Mouse (Mus musculus) lung, postnatal 4 days (tissue): ENCODE measurements around the gene Adam1a.
A peak's percentile ranks its signal among the peaks of the same experiment; 100 is the strongest.

Experiments
- DNase-seq, 2 experiments: peaks; one replicate each; pipeline ENCODE4 v3.0.0; 2021

The Adam1a gene

GRCm38 (mm10) chr5:121544910-121545792, at the start of gene Adam1a, which contains the start of gene Gm42878:
TSS of gene Adam1a (minus strand) at chr5:121545482.
TSS of gene Gm42878 (minus strand) at chr5:121545482.
- DNase-seq: peak; percentile 60 to 69

GRCm38 (mm10) chr5:121594714-121595313, 49.5 kb upstream of the Adam1a start:
- no peak for DNase-seq

GRCm38 (mm10) chr5:121593451-121594401, 48.4 kb upstream of the Adam1a start, which contains the start of gene Aldh2:
TSS of gene Aldh2 (minus strand) at chr5:121593824.
- DNase-seq: peak; percentile 90 to 95

DNA sequence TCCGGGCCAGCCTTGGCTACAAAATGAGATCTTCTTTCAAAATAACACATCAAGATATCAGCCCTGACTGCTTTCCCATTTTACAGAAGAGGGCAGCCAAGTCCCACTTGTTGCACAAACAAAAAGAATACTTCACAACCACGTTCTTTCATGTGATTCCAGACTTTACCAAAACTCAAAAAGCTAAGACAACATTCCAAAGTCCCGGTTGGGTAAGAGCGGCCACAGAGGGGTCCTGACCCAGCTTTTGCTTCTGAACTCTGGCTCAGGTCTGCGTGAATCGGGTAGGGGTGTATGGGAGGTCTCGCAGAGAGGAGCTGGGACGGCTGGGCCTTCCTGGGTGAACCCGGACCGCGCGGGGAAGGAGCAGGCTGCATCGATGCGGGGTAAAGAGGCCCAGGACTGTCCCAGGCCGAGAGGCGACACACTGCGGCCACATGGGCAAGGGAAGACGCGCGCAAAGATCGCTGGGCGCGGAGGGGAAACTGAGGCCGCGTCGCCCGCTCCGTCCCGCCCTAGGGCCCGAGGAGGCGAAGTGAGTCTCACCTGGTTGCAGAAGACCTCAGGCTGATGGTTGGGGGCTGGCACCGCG, 47.6 kb upstream of the Adam1a start:
- no peak for DNase-seq

GRCm38 (mm10) chr5:121592064-121592815, 47.0 kb upstream of the Adam1a start:
- no peak for DNase-seq

GRCm38 (mm10) chr5:121591417-121592063, 46.3 kb upstream of the Adam1a start:
- peak in 1 of 2 experiments; percentile 52 for DNase-seq

- DNase-seq: no peak
Measured at GRCm38 (mm10) chr5:121589928-121590327, 44.6 kb upstream of the Adam1a start.

DNA sequence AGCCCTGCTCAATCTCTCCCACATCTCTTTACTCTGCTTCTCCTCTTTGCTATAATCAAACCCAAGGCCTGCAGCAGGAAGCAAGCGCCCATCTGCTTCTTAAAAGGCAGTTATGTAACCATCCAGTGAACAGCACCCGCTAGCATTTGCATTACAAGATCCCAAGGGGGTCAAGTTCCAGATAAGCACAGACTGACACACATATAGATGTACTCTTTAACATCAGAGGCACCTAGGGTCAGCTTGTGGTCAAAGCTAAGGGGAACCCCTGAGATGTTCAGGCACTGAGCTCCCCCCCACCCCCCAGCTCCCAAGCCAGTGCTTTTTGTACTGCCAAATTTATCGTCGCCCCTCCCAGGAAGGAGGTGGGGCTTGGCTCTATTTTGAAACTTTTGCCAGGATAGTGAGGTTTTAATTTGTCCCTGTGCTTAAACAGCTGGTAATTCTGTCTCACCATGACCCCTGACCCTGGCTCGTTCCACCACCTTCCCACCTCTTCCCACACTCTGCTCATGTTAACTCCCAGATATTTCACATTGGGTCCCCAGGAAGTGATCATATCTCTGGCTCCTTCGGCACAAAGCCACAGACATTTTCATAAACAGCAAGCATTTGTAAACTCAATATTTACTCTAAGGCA, 41.2 kb upstream of the Adam1a start:
- peak; percentile 74 to 86 for DNase-seq

GRCm38 (mm10) chr5:121585699-121586098, 40.4 kb upstream of the Adam1a start:
- no peak for DNase-seq

GRCm38 (mm10) chr5:121585005-121585404, 39.7 kb upstream of the Adam1a start:
- no peak for DNase-seq

GRCm38 (mm10) chr5:121583765-121584501, 38.7 kb upstream of the Adam1a start:
- DNase-seq: peak; percentile 96 to 97

GRCm38 (mm10) chr5:121581945-121582344, 36.7 kb upstream of the Adam1a start:
- DNase-seq: no peak

GRCm38 (mm10) chr5:121576927-121577488, 31.7 kb upstream of the Adam1a start:
- DNase-seq: no peak

DNA sequence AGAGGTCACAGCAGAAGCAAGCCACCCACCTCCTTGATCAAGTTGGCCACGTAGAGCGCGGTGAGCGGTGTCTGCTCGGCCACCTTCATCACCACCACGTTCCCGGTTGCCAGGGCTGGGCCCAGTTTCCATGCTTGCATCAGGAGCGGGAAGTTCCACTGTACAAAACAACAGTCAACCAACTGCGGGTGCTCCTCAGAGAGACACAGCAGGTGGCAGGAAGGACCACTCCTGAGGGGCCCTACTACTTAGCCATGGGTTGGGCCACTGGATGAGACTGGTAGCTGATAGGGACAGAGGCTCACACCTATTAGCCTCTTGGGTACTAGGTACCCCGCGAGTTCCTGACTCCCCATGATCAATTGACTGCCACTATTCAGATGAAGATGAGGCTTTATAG, 30.6 kb upstream of the Adam1a start:
- DNase-seq: no peak

GRCm38 (mm10) chr5:121574145-121574544, 28.9 kb upstream of the Adam1a start:
- DNase-seq: no peak

DNA sequence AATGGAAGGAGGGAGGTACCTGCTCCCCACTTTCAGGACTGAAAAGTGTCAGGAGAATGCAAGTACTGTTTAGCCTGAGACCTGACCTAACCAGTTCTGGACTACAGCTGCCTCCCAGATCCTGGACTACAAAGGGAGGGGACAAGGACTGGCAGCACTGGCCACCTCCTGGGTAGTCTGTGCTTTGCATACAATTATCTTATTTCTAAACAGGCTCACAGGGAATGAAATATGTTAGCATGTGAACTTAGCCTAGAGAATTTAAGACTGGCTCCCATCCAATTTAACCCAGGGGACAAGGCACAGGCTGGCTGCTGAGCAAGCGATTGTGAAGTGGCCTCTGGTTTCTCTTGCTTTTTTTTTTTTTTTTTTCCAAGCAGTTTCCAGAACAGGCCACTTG, 25.5 kb upstream of the Adam1a start:
- no peak for DNase-seq

- DNase-seq: peak; percentile 60 to 85
Measured at GRCm38 (mm10) chr5:121569881-121570420, 24.7 kb upstream of the Adam1a start.

DNA sequence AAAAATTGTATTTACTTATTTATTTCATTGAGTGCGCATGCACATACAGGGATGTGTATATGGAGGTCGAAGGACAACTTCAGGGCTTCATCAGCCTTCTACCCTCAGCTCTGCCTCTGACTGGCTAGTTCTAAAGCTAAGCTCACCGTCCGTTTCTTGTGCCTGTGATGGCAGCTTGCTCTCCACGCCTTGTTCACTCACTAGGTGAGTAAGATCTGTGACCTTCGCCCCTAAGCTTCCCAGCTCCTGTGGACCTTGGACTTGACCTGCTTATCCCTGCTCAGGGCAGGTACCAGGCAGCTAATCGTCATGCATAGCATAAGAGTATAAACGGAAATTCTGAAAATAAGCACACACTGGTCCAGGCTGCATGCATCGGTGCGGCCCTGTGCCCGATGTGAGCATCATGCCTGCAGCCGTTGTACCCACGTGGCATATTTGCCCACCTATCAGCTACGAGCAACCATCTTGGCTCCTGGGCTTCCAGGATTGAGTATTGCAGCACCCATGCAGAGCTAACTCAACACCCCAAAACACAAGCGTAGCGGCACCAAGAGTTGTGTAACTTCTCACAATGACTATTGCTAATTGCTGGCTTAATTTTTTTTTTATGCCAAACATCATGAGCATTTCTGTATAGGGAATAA, 20.9 kb upstream of the Adam1a start:
- DNase-seq: no peak

DNA sequence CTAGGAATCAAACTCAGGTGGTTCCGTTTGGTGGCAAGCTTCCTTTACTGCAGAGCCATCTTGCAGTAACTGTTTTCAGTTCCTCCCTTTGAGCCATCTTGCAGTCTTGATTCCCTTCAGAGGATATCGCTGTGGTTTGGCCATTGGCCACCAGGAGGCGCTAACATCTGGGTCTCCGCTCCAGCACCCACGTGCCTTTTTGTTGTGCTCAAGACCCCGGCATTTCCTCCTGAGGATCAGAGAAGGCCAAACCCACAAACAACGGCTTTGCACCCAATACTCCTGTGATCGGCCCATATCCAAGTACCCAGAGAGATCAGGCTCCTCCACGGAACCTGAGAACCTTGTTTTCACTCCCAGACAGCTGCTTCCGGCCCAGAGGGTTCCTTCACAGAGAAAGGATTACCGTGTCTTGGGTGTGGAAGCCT, 19.2 kb upstream of the Adam1a start:
- DNase-seq: peak; percentile 90 to 94
